Mouse (Mus musculus) lung, embryonic 14.5 days (tissue): ENCODE data around the gene Scrn2. TPM values are rescaled to one million over a fixed set of nuclear protein-coding genes. Genes with fewer than 3 reads are reported as not detected.
A peak's percentile ranks its signal among the peaks of the same experiment; 100 is the strongest.

Experiments used
- ATAC-seq: fragments of 200-750 bp; cut with Nextera tagmentation; 2 replicates; pipeline ENCODE4 v1.8.0; 2017; ENCODE audit warnings: mild to moderate bottlenecking, moderate TSS enrichment, moderate library complexity; ENCODE audit not compliant: insufficient read depth
- DNase-seq: peaks from one replicate; pipeline ENCODE4 v3.0.0-alpha.2; 2015
- H3K27ac ChIP-seq: fragments of 300-500 bp; sonication (generic); 2 replicates; pipeline ENCODE4 v1.5.1; 2014; ENCODE audit warnings: low read depth, mild to moderate bottlenecking, moderate library complexity
- H3K27me3 ChIP-seq: fragments of 300-500 bp; sonication (generic); 2 replicates; pipeline ENCODE4 v1.6.1; 2014; ENCODE audit warnings: low read length, control low read depth; ENCODE audit not compliant: insufficient read depth
- H3K36me3 ChIP-seq: fragments of 300-500 bp; sonication (generic); 2 replicates; pipeline ENCODE4 v1.6.1; 2014; ENCODE audit warnings: control low read depth; ENCODE audit not compliant: insufficient read depth
- H3K4me1 ChIP-seq: fragments of 300-500 bp; sonication (generic); 2 replicates; pipeline ENCODE4 v1.6.1; 2014; ENCODE audit warnings: antibody characterized with exemption, control low read depth; ENCODE audit not compliant: insufficient read depth
- H3K4me2 ChIP-seq: fragments of 300-500 bp; sonication (generic); 2 replicates; pipeline ENCODE4 v1.6.1; 2014; ENCODE audit warnings: mild to moderate bottlenecking
- H3K4me3 ChIP-seq: fragments of 300-500 bp; sonication (generic); 2 replicates; pipeline ENCODE4 v1.5.1; 2014; ENCODE audit warnings: low read depth, low read length
- H3K9ac ChIP-seq: fragments of 300-500 bp; sonication (generic); 2 replicates; pipeline ENCODE4 v1.6.1; 2014
- H3K9me3 ChIP-seq: fragments of 300-500 bp; sonication (generic); 2 replicates; pipeline ENCODE4 v1.6.1; 2016; ENCODE audit warnings: low read depth, low read length, control low read depth
- CTCF ChIP-seq: IDR thresholded peaks from 2 replicates; pipeline ENCODE4 v1.5.1; 2016; ENCODE audit warnings: antibody characterized with exemption, low read depth
- WGBS: fragments of 180-500 bp; shearing (Covaris S2); extraction: QIAGEN DNeasy Blood & Tissue Kit; methylation state at CpG from one replicate; pipeline ENCODE4 v1.1.7; 2014; 5-methylcytosine and 5-hydroxymethylcytosine counted together
- polyA plus RNA-seq: library from polyadenylated mRNA; unstranded; fragments of >200 nt; fragmentation: Nextera tagmentation; extraction: Ambion mirVana; gene quantifications from 2 replicates; pipeline ENCODE4 v1.2.1, GENCODE M21; 2014

Scrn2 gene
- polyA plus RNA-seq, 1 experiment from 2014 or later, result 30.2 TPM

DNA sequence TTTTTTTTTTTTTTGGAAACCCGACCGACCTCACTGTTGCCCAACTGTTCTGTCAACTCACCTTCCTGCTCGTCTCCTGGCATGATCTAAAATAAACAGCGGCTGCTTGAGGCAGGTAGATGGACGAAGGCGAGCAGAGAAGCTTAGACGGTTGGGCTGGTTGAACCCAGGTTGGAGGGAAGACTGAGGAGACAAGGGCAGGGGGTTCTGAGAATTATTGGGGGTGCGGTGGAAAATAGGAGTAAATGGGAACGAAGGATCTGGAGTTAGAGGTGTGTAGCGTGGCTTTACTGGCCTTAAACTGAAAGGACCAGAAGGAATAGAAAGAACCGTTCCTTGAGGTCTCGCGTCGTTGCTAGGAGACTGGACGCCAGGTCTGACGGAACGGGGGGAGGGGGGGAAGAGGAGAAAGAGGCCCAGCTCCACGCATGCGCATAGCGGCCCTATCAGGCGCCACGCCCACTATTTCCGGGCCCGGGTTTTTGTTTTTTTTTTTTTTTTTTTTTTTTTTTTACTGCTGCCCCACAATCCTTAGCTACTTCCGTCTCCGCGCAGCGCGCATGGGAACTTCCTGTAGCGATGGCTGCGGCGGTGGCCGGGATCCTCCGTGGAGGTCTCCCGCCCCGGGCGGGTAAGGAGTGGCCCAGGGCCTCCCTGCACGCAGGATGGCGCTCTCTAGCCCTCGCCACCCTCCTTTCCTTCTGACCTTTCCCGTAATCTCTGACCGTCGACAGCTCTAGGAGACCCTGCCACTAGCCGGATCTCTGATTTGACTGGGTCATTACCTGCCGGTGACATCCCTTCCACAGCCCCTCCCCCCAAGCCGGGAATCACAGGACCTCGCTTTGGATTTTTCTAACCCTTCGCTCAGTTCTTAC lies 11.5 kb downstream of the Scrn2 start, which contains the start of the genes Lrrc46 and Mrpl10:
TSS of gene Lrrc46 (minus strand) at position 386 of the 878 bp plus-strand sequence.
TSS of gene Mrpl10 (plus strand) at position 539 of the 878 bp plus-strand sequence.
- peak within 1 kb of the TSS; percentile 80 for H3K4me3 ChIP-seq
- TF ChIP-seq CTCF, result no peak

DNA sequence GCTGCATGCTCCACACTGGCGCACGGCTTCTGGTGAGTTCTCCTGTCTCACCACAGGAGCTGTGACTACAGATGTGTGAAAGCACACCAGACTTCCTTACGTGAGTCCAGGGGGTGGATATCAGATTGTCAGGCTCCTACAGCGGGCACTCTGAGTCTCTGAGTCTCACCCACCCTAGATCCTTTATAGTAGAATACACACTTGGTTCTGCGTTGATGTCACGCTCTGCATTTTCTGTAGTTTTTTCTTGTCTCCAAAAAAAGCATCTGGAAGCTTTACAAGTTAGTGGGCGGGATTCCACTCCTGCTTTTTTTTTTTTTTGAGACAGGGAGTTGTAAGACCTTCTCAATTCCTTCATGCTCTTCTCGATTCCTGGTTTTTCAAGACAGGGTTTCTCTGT lies 15.2 kb downstream of the Scrn2 start:
- DNase-seq, result no peak
- no peak for TF ChIP-seq CTCF
- WGBS, result 92% methylated on average over 8 of the region's 8 CpGs
- no peak overlapping the region for H3K4me3 ChIP-seq
- ATAC-seq, result no peak
- H3K9me3 ChIP-seq, result no peaks in the 10 kb centered on the region
- no peak overlapping the region for H3K9ac ChIP-seq
- H3K27ac ChIP-seq, result no peak overlapping the region
- H3K36me3 ChIP-seq, result peaks cover 30% of the 10 kb centered on the region
- no peaks in the 10 kb centered on the region for H3K27me3 ChIP-seq
- H3K4me2 ChIP-seq, result no peak overlapping the region
- no peaks in the 10 kb centered on the region for H3K4me1 ChIP-seq

More for the DNA sequence above, 11.5 kb downstream of the Scrn2 start, which contains the start of the genes Lrrc46 and Mrpl10:
- peak within 1 kb of the TSS; percentile 63 for H3K4me2 ChIP-seq
- peak within 1 kb of the TSS; percentile 58; the same call in 1 of the 2 replicates for H3K27ac ChIP-seq
- peak within 1 kb of the TSS; percentile 82 for H3K9ac ChIP-seq
- no peaks in the 10 kb centered on the region for H3K9me3 ChIP-seq
- no peaks in the 10 kb centered on the region for H3K4me1 ChIP-seq
- WGBS, result under 1% methylated on average over 48 of the region's 48 CpGs
- ATAC-seq (peak; percentile 88), DNase-seq (peak; percentile 98)
- 0 out of 2 replicates have a peak, but pooled peaks cover 7% of the 10 kb centered on the region for H3K36me3 ChIP-seq
- no peaks in the 10 kb centered on the region for H3K27me3 ChIP-seq

DNA sequence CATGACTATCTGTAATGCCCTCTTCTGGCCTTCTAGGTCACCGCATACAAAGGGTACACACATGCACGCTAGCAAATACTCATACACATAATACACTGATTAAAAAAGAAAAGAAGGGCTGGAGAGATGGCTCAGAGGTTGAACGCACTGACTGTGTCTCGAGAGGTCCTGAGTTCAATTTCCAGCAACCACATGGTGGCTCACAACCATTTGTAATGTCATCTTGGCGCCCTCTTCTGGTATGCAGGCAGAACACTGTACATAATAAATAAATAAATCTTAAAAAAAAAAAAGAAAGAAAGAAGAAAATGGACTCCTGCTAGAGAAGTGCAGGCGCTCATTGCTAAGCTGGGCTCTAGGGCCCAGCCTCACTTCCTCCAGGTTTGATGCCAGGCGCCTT lies 16.1 kb downstream of the Scrn2 start:
- Histone ChIP-seq H3K27me3 (no peaks in the 10 kb centered on the region), H3K4me3 (no peak overlapping the region), H3K27ac (no peak overlapping the region), H3K36me3 (peaks cover 30% of the 10 kb centered on the region), H3K4me1 (no peaks in the 10 kb centered on the region), H3K9ac (no peak overlapping the region), H3K4me2 (no peak overlapping the region), H3K9me3 (no peaks in the 10 kb centered on the region)
- peak; percentile 28 for DNase-seq
- peak; percentile 31 for TF ChIP-seq CTCF
- no peak for ATAC-seq
- WGBS, result 83% methylated on average over 7 of the region's 7 CpGs

DNA sequence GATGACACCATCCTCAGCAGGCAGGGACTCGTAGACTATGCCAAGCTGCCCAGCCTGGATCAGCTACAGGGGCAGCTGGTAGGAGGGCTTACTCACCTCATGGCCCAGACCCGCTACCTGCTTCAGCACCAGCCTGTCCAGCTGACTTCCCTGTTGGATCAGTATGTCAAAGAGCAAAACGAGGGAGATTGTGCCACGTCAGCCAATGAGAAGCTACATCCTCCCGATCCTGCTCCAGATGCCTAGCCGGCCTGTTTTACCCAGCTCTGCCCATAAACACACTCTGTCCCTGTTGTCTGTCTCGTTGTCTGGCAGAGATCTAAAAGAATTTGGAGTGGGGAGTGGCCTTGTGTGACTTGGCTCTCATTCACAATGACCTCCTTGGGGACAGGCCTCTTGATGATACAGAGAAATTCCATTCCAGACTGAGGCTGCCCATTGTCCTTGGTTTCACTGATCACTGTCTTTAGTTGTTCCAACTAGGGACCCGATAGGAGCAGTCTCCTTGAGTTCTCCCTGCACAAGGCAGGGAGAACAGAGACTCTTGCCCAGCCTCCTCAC lies 18.4 kb downstream of the Scrn2 start:
- Histone ChIP-seq H3K4me3 (no peak overlapping the region), H3K4me1 (0 out of 2 replicates have a peak, but pooled peaks cover 8% of the 10 kb centered on the region), H3K27me3 (no peaks in the 10 kb centered on the region), H3K36me3 (peaks cover 34% of the 10 kb centered on the region), H3K4me2 (no peak overlapping the region), H3K9ac (no peak overlapping the region), H3K9me3 (no peaks in the 10 kb centered on the region), H3K27ac (no peak overlapping the region)
- no peak for TF ChIP-seq CTCF
- 82% methylated on average over 8 of the region's 8 CpGs for WGBS
- no peak for DNase-seq
- no peak for ATAC-seq

DNA sequence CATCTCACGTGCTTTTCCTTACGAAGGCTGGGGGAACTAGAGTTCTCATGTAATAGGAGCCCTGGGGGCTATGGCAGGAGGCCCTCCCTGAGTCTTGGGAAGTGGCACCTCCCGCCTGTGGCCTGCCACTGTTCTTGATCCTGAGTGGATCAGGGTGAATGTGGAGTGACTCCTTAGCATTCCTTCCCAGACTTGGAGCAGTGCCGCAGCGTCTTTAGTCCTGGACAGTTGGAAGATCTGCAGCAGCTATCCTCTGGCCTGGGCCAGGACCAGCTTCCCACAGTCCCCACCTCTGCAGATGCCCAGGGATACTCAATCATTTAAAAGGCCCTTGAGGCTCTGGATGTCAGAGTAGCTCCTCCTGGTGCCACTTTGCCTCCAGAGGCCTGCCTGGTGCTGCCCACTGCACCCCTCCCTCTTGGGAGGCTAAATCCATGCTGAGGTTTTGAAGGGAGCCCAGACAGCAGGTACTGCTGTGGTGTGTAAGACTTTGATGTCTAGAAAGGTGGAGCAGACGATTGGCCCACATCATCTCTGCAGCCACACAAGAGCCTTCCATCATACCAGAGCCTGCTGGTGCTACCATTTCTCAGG lies 19.9 kb downstream of the Scrn2 start:
- TF ChIP-seq CTCF, result no peak
- H3K4me1 ChIP-seq, result 0 out of 2 replicates have a peak, but pooled peaks cover 8% of the 10 kb centered on the region
- no peaks in the 10 kb centered on the region for H3K27me3 ChIP-seq
- H3K4me2 ChIP-seq, result peak overlapping the region; percentile 90; the same call in 1 of the 2 replicates
- H3K9ac ChIP-seq, result no peak overlapping the region
- H3K9me3 ChIP-seq, result no peaks in the 10 kb centered on the region
- no peak overlapping the region for H3K4me3 ChIP-seq
- no peak for DNase-seq
- ATAC-seq, result no peak
- 71% methylated on average over 6 of the region's 6 CpGs for WGBS
- peaks cover 37% of the 10 kb centered on the region for H3K36me3 ChIP-seq
- H3K27ac ChIP-seq, result no peak overlapping the region

DNA sequence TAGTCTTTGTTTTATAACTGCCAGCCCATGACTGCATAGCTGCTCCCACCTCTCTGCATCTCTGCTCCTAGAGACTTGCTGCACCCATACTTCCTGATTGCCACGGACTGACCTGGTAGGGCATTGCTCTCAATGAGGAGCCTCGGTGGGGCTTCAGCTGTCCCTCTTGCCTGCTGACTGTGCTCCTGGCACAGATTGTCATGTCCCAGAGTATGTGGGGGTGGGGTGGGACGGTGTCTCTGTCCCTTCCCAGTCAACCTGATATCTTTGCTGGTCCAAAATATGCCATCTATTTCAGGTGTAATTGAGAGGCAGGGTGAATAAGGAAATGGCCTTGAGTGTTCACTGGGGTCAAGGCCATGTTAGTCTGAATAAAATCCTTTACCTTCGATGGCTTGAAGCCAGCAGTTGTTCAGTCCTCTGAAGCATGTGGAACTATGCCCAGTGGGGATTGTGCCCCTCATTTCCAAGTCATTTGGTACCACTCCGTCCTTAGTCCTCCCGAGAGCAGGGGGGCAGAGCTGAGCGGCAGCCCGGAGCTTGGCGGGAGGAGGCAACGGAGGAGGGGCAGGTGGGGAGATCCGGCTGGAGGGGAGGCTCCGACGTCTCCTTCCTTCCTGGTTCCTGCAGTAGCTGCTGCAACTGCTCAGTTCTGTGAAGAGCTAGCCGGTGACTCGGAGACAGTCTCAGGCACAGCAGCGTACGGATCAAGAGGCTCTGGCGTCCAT lies 20.6 kb downstream of the Scrn2 start, which contains the start of gene Osbpl7:
TSS of gene Osbpl7 (plus strand) at position 413 of the 728 bp plus-strand sequence.
- DNase-seq (peak; percentile 82), ATAC-seq (peak; percentile 74)
- H3K27me3 ChIP-seq, result no peaks in the 10 kb centered on the region
- H3K9ac ChIP-seq, result peak within 1 kb of the TSS; percentile 66
- peak within 1 kb of the TSS; percentile 31; the same call in 1 of the 2 replicates for H3K27ac ChIP-seq
- H3K4me1 ChIP-seq, result 0 out of 2 replicates have a peak, but pooled peaks cover 8% of the 10 kb centered on the region
- peak within 1 kb of the TSS; percentile 65 for H3K4me3 ChIP-seq
- H3K36me3 ChIP-seq, result peaks cover 42% of the 10 kb centered on the region
- no peaks in the 10 kb centered on the region for H3K9me3 ChIP-seq
- TF ChIP-seq CTCF, result peak; percentile 49
- peak within 1 kb of the TSS; percentile 90 for H3K4me2 ChIP-seq
- 6% methylated on average over 18 of the region's 18 CpGs for WGBS
